23 mouse cellular contexts compared by ENCODE assay signal in the genomic region with DNA sequence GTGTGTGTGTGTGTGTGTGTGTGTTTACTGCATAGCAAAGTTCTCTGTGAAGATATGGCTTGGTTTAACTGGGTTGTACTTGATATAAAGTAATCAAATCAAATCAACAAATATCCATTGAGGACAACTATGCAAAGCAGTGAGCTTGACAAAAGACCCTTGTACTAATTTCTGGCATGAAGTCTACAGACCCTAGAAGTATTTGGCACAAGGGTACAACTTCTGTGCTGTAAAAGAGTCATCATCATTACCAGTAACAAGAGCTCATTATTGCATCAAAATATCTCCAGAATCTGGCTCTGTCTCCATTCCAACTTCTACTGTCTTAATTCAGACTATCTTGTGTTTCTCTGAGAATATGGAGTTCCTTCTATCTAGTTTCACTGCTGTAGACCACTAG.
DNase-seq lines count a peak whose midpoint lies in the region; ATAC-seq and TF ChIP-seq lines count a peak whose summit lies in the region.
"Had no signal": no experiment of that assay in that cellular context is flagged by ENCODE, and none has a peak within 500 bp of the region (broad histone marks: within the 10 kb centered on the region; RNA-seq: fewer than 3 reads in every experiment).

No protein-coding gene starts in this region.

- no peak for TF ChIP-seq CTCF in forebrain, postnatal 0 days (IDR thresholded peaks at IDR 0.05; ENCODE audit: low read depth)
- no peak for TF ChIP-seq CTCF in midbrain, postnatal 0 days (IDR thresholded peaks at IDR 0.05)

- H3K36me3 ChIP-seq in forebrain, embryonic 13.5 days (ENCODE audit: poor library complexity, severe bottlenecking), result no peaks in the 10 kb centered on the region
- H3K36me3 ChIP-seq in forebrain, embryonic 12.5 days (replicated peaks), result no peaks in the 10 kb centered on the region
- H3K36me3 ChIP-seq in forebrain, postnatal 0 days (ENCODE audit: insufficient read depth), result no peaks in the 10 kb centered on the region
- H3K36me3 ChIP-seq in forebrain, embryonic 15.5 days, result no peaks in the 10 kb centered on the region
- no peaks in the 10 kb centered on the region for H3K36me3 ChIP-seq in midbrain, postnatal 0 days (ENCODE audit: insufficient read depth, low read length)
- no peaks in the 10 kb centered on the region for H3K36me3 ChIP-seq in midbrain, embryonic 11.5 days (ENCODE audit: control insufficient read depth, insufficient read depth, low read length)
- H3K36me3 ChIP-seq: embryonic facial prominence, embryonic 10.5 days; embryonic facial prominence, embryonic 12.5 days; G1E had no signal

- H3K4me2 ChIP-seq in forebrain, embryonic 13.5 days, result no peak overlapping the region
- H3K4me2 ChIP-seq in forebrain, embryonic 12.5 days, result no peak overlapping the region
- no peak overlapping the region for H3K4me2 ChIP-seq in forebrain, postnatal 0 days (ENCODE audit: low read depth)
- H3K4me2 ChIP-seq in forebrain, embryonic 15.5 days (replicated peaks), result no peak overlapping the region
- H3K4me2 ChIP-seq in midbrain, postnatal 0 days (ENCODE audit: low read depth, low read length, poor library complexity, severe bottlenecking), result no peak overlapping the region
- H3K4me2 ChIP-seq in midbrain, embryonic 11.5 days, result no peak overlapping the region
- H3K4me2 ChIP-seq: embryonic facial prominence, embryonic 12.5 days had no signal

- H3K9me3 ChIP-seq in forebrain, embryonic 13.5 days (replicated peaks), result no peaks in the 10 kb centered on the region
- no peaks in the 10 kb centered on the region for H3K9me3 ChIP-seq in forebrain, embryonic 12.5 days
- H3K9me3 ChIP-seq in forebrain, postnatal 0 days (ENCODE audit: low read length), result no peaks in the 10 kb centered on the region
- H3K9me3 ChIP-seq in forebrain, embryonic 15.5 days, result no peaks in the 10 kb centered on the region
- no peaks in the 10 kb centered on the region for H3K9me3 ChIP-seq in midbrain, postnatal 0 days (ENCODE audit: low read length)
- H3K9me3 ChIP-seq in midbrain, embryonic 11.5 days (ENCODE audit: control insufficient read depth, low read length), result no peaks in the 10 kb centered on the region
- H3K9me3 ChIP-seq: embryonic facial prominence, embryonic 10.5 days; embryonic facial prominence, embryonic 12.5 days; G1E had no signal

- no peaks in the 10 kb centered on the region for H3K27me3 ChIP-seq in forebrain, embryonic 13.5 days
- H3K27me3 ChIP-seq in forebrain, embryonic 12.5 days, result no peaks in the 10 kb centered on the region
- H3K27me3 ChIP-seq in forebrain, postnatal 0 days (ENCODE audit: insufficient read depth, low read length), result no peaks in the 10 kb centered on the region
- no peaks in the 10 kb centered on the region for H3K27me3 ChIP-seq in forebrain, embryonic 15.5 days
- no peaks in the 10 kb centered on the region for H3K27me3 ChIP-seq in midbrain, postnatal 0 days (ENCODE audit: insufficient read depth, low read length)
- no peaks in the 10 kb centered on the region for H3K27me3 ChIP-seq in midbrain, embryonic 11.5 days (ENCODE audit: control insufficient read depth, insufficient read depth, low read length)
- H3K27me3 ChIP-seq: CH12.LX; embryonic facial prominence, embryonic 12.5 days had no signal

- no peaks in the 10 kb centered on the region for H3K4me1 ChIP-seq in forebrain, embryonic 13.5 days
- H3K4me1 ChIP-seq in forebrain, embryonic 12.5 days, result no peaks in the 10 kb centered on the region
- no peaks in the 10 kb centered on the region for H3K4me1 ChIP-seq in forebrain, postnatal 0 days (ENCODE audit: insufficient read depth)
- no peaks in the 10 kb centered on the region for H3K4me1 ChIP-seq in forebrain, embryonic 15.5 days
- H3K4me1 ChIP-seq in midbrain, postnatal 0 days (ENCODE audit: insufficient read depth, low read length), result no peaks in the 10 kb centered on the region
- no peaks in the 10 kb centered on the region for H3K4me1 ChIP-seq in midbrain, embryonic 11.5 days (ENCODE audit: control insufficient read depth, insufficient read depth, low read length)
- H3K4me1 ChIP-seq: embryonic facial prominence, embryonic 10.5 days; embryonic facial prominence, embryonic 12.5 days had no signal

- no peak overlapping the region for H3K27ac ChIP-seq in forebrain, embryonic 13.5 days
- no peak overlapping the region for H3K27ac ChIP-seq in forebrain, embryonic 12.5 days
- H3K27ac ChIP-seq in forebrain, postnatal 0 days (ENCODE audit: low read depth, low read length), result no peak overlapping the region
- no peak overlapping the region for H3K27ac ChIP-seq in forebrain, embryonic 15.5 days (replicated peaks)
- no peak overlapping the region for H3K27ac ChIP-seq in midbrain, postnatal 0 days (ENCODE audit: low read depth, low read length)
- no peak overlapping the region for H3K27ac ChIP-seq in midbrain, embryonic 11.5 days (ENCODE audit: low read depth, low read length)
- H3K27ac ChIP-seq: embryonic facial prominence, embryonic 10.5 days; embryonic facial prominence, embryonic 12.5 days had no signal

- DNase-seq in forebrain, postnatal 0 days, result peak; percentile 5
- peak; percentile 8 for DNase-seq in midbrain, postnatal 0 days (ENCODE audit: low spot score)
- no peak for DNase-seq in midbrain, embryonic 11.5 days (ENCODE audit: low spot score, missing footprints)
- DNase-seq in Muller cell, postnatal 12 days (ENCODE audit: inconsistent ontology term), result peak; percentile 85
- DNase-seq in layer of hippocampus, postnatal 36 days, result no peak
- DNase-seq: adrenal gland, adult 2 months; adrenal gland, postnatal 10 days; adrenal gland, postnatal 25 days; B cell, adult 2 months; cerebellum, adult 11-12 months; cerebellum, adult 2 months; cerebellum, adult 9-10 months; cerebellum, postnatal 10 days; cerebellum, postnatal 25 days had no signal

- ATAC-seq in forebrain, embryonic 13.5 days, result 0 out of 2 replicates have a peak, but pooled peaks have one; percentile 45
- ATAC-seq in forebrain, embryonic 12.5 days (ENCODE audit: low FRiP score), result no peak
- ATAC-seq in forebrain, postnatal 0 days, result no peak
- no peak for ATAC-seq in forebrain, embryonic 15.5 days (replicated peaks)
- ATAC-seq in midbrain, postnatal 0 days (ENCODE audit: low FRiP score), result no peak
- ATAC-seq in midbrain, embryonic 11.5 days (ENCODE audit: low FRiP score), result no peak
- ATAC-seq: CD4-positive, CD25-positive, alpha-beta regulatory T cell, adult 4 months; forebrain, embryonic 16.5 days had no signal

- no peak overlapping the region for H3K4me3 ChIP-seq in forebrain, embryonic 13.5 days
- no peak overlapping the region for H3K4me3 ChIP-seq in forebrain, embryonic 12.5 days (replicated peaks)
- H3K4me3 ChIP-seq in forebrain, postnatal 0 days (ENCODE audit: low read depth, low read length), result no peak overlapping the region
- H3K4me3 ChIP-seq in forebrain, embryonic 15.5 days, result no peak overlapping the region
- no peak overlapping the region for H3K4me3 ChIP-seq in midbrain, postnatal 0 days (ENCODE audit: low read depth, low read length)
- no peak overlapping the region for H3K4me3 ChIP-seq in midbrain, embryonic 11.5 days (ENCODE audit: low read depth, low read length)
- H3K4me3 ChIP-seq: embryonic facial prominence, embryonic 10.5 days; embryonic facial prominence, embryonic 12.5 days had no signal

- no peak overlapping the region for H3K9ac ChIP-seq in forebrain, embryonic 13.5 days
- H3K9ac ChIP-seq in forebrain, embryonic 12.5 days, result no peak overlapping the region
- no peak overlapping the region for H3K9ac ChIP-seq in forebrain, postnatal 0 days
- H3K9ac ChIP-seq in forebrain, embryonic 15.5 days (replicated peaks), result no peak overlapping the region
- H3K9ac ChIP-seq in midbrain, postnatal 0 days (replicated peaks; ENCODE audit: low read length, poor library complexity, severe bottlenecking), result no peak overlapping the region
- H3K9ac ChIP-seq in midbrain, embryonic 11.5 days (ENCODE audit: low read length), result no peak overlapping the region
- H3K9ac ChIP-seq: embryonic facial prominence, embryonic 12.5 days had no signal

Comparison
In these comparisons a context has a peak if more than half of its experiments do, and no peak if none do; other contexts are left out.
1. DNase-seq: peak in forebrain, postnatal 0 days (single experiment), midbrain, postnatal 0 days (single experiment) and Muller cell, postnatal 12 days (single experiment); none in midbrain, embryonic 11.5 days (single experiment) and layer of hippocampus, postnatal 36 days (0 of 2).